Mouse (Mus musculus) effector memory CD4-positive, alpha-beta T cell, adult 7 months (primary cell): ENCODE measurements around the gene Ugcg. TPM values are rescaled to one million over a fixed set of nuclear protein-coding genes. Genes with fewer than 3 reads are reported as not detected.

ENCODE experiments used
- polyA plus RNA-seq: library from polyadenylated mRNA; unstranded; fragments of 100-300 nt; shearing (Covaris generic); gene quantifications from one replicate; pipeline ENCODE4 v1.2.1, GENCODE M21; 2017

Ugcg gene
- 117 TPM for polyA plus RNA-seq

DNA sequence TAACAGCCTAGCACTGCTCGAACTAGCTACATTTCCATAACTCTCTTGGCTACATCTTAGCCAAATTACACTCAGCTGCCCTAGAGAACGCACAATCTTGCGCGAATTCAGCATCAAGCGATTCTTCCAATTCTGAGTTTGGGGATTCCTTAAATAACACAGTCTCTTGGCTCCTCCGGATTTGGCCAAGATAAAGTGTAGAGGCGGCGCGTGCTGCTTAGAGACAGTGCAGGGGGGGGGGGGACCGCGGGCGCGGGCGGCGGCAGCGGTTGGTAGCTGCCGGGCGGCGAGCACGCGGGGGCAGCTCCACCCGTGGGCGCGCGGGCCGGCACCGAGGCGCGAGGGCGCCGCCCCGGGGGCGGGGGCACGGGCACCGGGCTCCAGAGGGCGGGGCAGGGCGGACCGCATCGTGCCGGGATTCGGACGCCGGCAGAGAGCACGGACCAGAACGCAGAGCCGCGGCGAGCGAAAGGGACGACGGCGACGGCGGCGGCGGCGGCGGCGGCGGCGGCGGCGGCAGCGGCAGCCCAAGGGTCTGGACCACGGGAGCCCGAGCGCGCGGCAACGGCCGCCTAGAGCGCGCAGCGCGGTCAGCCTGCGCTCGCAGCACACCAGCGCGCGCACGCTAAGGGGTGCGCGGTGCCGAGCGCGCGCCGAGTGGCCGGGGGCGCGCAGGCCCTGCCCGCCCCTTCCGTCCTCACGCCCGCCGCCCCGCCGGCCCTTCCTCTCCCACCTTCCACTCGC is at the start of gene Ugcg:
Ugcg (plus strand) TSS at position 456 of the 744 bp plus-strand sequence.

Other genes starting within 250 kb of the Ugcg start
- not detected for gene Zkscan16, start 245.6 kb upstream of the Ugcg start, polyA plus RNA-seq
- gene Ptgr1, start 202.1 kb upstream of the Ugcg start, polyA plus RNA-seq: not detected
- 6.0 TPM for gene Dnajc25, start 194.2 kb upstream of the Ugcg start, polyA plus RNA-seq
- gene Gm20503, start 186.0 kb upstream of the Ugcg start, polyA plus RNA-seq: 6.6 TPM
- gene Gng10, start 154.2 kb upstream of the Ugcg start, polyA plus RNA-seq: 74.6 TPM
- not detected for gene AI481877, start 50.3 kb upstream of the Ugcg start, polyA plus RNA-seq
- 0.89 TPM for gene Susd1, start 249.4 kb downstream of the Ugcg start, polyA plus RNA-seq